Mouse (Mus musculus): ENCODE measurements at regions not wholly inside any gene's neighbourhood (a gene's known extent, or its start where the extent isn't known, plus 50 kb on each side); places are given as distances from the start of the nearest gene placed in this dataset.

DNA sequence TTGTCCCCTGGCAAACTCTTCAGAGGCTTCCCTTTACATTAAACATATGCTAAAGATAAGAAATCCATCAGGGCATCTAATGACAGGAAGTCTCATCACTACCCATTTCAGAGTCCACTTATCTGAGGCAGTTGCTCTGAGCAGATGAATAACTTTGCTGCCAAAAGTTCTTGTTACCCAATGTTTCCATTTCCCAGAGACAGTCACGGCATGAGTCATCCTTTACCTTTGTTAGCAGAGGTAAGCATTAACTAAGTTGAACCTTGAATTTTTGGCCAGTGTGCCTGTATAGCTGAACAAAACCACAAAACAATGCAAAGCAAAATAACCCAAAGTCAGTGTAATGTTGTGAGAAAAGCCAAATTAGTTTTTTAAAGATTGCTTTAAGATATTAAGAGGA, 328.5 kb upstream of the Prmt6 start:
- no peak overlapping the region for H3K4me2 ChIP-seq (ENCODE audit: low read depth, low read length)
- no peaks in the 10 kb centered on the region for H3K27me3 ChIP-seq (ENCODE audit: insufficient read depth, low read length)
- H3K4me3 ChIP-seq (ENCODE audit: low read length), result no peak overlapping the region
- no peaks in the 10 kb centered on the region for H3K9me3 ChIP-seq (ENCODE audit: low read length)
- no peak overlapping the region for H3K27ac ChIP-seq
- no peaks in the 10 kb centered on the region for H3K4me1 ChIP-seq (ENCODE audit: insufficient read depth, low read length)
- no peak for DNase-seq (ENCODE audit: low spot score)
- no peaks in the 10 kb centered on the region for H3K36me3 ChIP-seq (ENCODE audit: insufficient read depth, low read length)
- ATAC-seq, result no peak
- no peak for TF ChIP-seq CTCF (IDR thresholded peaks at IDR 0.05; ENCODE audit: low read depth)
- 67% methylated on average over 1 of the region's 1 CpGs for WGBS
- no peak overlapping the region for H3K9ac ChIP-seq (replicated peaks; ENCODE audit: low read length)

DNA sequence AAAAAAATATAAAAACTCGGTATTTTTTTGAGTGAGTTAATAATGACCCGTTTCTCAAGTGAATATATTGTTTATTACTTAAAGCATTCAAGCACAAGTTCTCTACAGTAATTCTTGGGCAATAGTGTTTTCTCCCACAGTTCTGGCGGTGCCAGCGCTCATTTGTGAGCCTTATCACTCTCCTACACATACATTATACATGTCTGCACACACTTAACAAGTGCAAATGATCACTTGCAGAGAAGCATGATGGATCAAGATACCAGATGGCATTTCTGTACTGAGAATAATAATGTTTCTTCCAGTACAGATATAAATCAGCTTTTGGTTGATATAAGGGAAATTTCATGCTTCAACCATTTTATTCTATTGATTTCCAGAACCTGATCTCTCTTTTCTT, 316.4 kb upstream of the Prmt6 start:
- Histone ChIP-seq H3K4me1 (ENCODE audit: insufficient read depth, low read length) (no peaks in the 10 kb centered on the region), H3K27ac (no peak overlapping the region), H3K9me3 (ENCODE audit: low read length) (no peaks in the 10 kb centered on the region), H3K36me3 (ENCODE audit: insufficient read depth, low read length) (no peaks in the 10 kb centered on the region), H3K9ac (replicated peaks; ENCODE audit: low read length) (no peak overlapping the region), H3K27me3 (ENCODE audit: insufficient read depth, low read length) (no peaks in the 10 kb centered on the region), H3K4me3 (ENCODE audit: low read length) (no peak overlapping the region), H3K4me2 (ENCODE audit: low read depth, low read length) (no peak overlapping the region)
- ATAC-seq (no peak), DNase-seq (ENCODE audit: low spot score) (no peak)
- TF ChIP-seq CTCF (IDR thresholded peaks at IDR 0.05; ENCODE audit: low read depth), result no peak
- 89% methylated on average over 4 of the region's 4 CpGs for WGBS

DNA sequence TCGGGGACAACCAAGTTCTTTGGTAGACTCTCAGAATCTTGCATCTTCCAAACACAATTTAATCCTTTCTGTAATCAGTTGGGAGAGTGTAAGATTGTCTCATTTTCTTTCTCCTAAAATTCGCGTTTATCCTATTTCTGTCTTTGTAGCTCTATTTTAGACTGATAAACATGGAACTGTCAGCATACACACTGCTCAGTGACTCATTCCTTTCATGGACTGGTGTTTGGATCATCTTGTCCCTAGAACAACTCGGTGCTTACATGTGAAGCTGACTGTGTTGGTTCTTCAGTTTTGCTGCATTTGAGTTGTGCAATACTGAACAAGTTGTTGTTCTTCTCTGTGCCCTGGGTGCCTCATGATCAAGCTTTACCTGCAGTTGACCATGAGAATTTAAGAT, 296.5 kb upstream of the Prmt6 start:
- H3K4me1 ChIP-seq (ENCODE audit: insufficient read depth, low read length), result no peaks in the 10 kb centered on the region
- H3K27me3 ChIP-seq (ENCODE audit: insufficient read depth, low read length), result no peaks in the 10 kb centered on the region
- no peak overlapping the region for H3K9ac ChIP-seq (replicated peaks; ENCODE audit: low read length)
- H3K36me3 ChIP-seq (ENCODE audit: insufficient read depth, low read length), result no peaks in the 10 kb centered on the region
- H3K27ac ChIP-seq, result no peak overlapping the region
- TF ChIP-seq CTCF (IDR thresholded peaks at IDR 0.05; ENCODE audit: low read depth), result no peak
- no peak overlapping the region for H3K4me2 ChIP-seq (ENCODE audit: low read depth, low read length)
- no peak overlapping the region for H3K4me3 ChIP-seq (ENCODE audit: low read length)
- ATAC-seq (no peak), DNase-seq (ENCODE audit: low spot score) (no peak)
- H3K9me3 ChIP-seq (ENCODE audit: low read length), result no peaks in the 10 kb centered on the region
- 92% methylated on average over 4 of the region's 4 CpGs for WGBS

DNA sequence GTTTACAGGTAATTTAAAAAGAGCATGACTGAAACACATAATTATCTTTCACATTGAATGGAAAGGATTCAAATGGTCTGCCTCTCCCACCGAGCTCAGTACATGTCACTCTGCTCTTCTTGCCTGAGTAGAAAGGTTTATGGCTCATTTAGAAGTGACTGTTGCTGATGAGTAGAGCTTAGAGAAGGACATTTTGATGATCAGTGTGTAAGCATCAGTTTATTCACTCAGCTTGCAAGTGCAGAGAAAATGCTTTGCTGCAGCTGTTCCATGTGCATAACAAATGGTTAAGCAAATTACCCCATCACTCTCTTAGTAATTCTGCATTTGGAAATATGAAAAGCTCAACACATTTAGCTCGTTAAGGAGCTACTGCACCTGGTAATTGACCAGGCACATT, 287.5 kb upstream of the Prmt6 start:
- TF ChIP-seq CTCF (IDR thresholded peaks at IDR 0.05; ENCODE audit: low read depth), result no peak
- Histone ChIP-seq H3K27ac (no peak overlapping the region), H3K36me3 (ENCODE audit: insufficient read depth, low read length) (no peaks in the 10 kb centered on the region), H3K4me2 (ENCODE audit: low read depth, low read length) (no peak overlapping the region), H3K9me3 (ENCODE audit: low read length) (no peaks in the 10 kb centered on the region), H3K4me1 (ENCODE audit: insufficient read depth, low read length) (no peaks in the 10 kb centered on the region), H3K27me3 (ENCODE audit: insufficient read depth, low read length) (no peaks in the 10 kb centered on the region), H3K9ac (replicated peaks; ENCODE audit: low read length) (no peak overlapping the region), H3K4me3 (ENCODE audit: low read length) (no peak overlapping the region)
- DNase-seq (ENCODE audit: low spot score), result no peak
- WGBS, result 53% methylated on average over 2 of the region's 2 CpGs
- no peak for ATAC-seq

Data from hindbrain, postnatal 0 days (tissue).